Mouse (Mus musculus): ENCODE data around the gene Tubg2.

GRCm38 (mm10) chr11:101194137-101194536 lies 38.4 kb downstream of the Tubg2 start:
- TF ChIP-seq HCFC1 (IDR thresholded peaks at IDR 0.05; ENCODE audit: borderline replicate concordance, insufficient read depth, low read length), result no peak
- TF ChIP-seq ZC3H11A (IDR thresholded peaks at IDR 0.05; ENCODE audit: borderline replicate concordance, low read depth, low read length), result no peak
- no peak for TF ChIP-seq CHD2 (IDR thresholded peaks at IDR 0.05; ENCODE audit: low read depth, low read length)
- TF ChIP-seq MAFK (IDR thresholded peaks at IDR 0.05; ENCODE audit: insufficient read depth, low read depth, low read length), result no peak
- TF ChIP-seq ZNF384 (IDR thresholded peaks at IDR 0.05; ENCODE audit: low read depth, low read length), result no peak

Measured in ES-E14 (cell line).